Mouse (Mus musculus) cerebellum, postnatal 14 days (tissue): ENCODE results near the gene Zfp692.
"Not testable (repeated sequence)": the region's sequence is repeated elsewhere in the genome, so short reads cannot be mapped to it uniquely, and the experiment has no call there.

Source experiments
- DNase-seq, 2 experiments: peaks; one replicate each; pipeline ENCODE4 v3.0.0; 2021; ENCODE audit warnings: mixed read lengths in 2 of 2

Zfp692 gene

DNA sequence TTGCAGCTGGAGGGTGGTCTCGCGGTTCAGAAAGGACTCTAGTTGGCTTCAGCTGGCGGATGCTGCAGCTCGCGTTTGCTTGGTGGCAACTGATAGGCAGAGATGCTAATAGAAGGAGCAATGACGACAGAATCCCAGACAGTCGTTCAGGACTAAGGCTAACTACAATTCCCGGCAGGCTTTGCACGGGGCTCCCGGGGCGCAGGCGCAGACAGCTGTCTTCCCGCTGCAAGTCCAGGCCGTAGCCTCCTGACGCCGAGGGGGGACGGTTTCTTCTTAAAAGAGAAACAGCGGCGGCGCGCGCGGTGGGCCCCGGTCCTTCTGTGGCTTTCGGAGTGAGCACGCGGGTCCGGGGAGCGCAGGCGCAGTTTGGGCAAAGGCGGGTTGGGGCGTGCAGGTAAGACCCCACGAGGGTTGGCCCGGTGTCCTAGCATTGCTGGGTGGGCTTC is at the start of gene Zfp692:
Zfp692 (plus strand) TSS at position 210 of the 449 bp plus-strand sequence.
- DNase-seq, result peak; percentile 97 to 98

DNA sequence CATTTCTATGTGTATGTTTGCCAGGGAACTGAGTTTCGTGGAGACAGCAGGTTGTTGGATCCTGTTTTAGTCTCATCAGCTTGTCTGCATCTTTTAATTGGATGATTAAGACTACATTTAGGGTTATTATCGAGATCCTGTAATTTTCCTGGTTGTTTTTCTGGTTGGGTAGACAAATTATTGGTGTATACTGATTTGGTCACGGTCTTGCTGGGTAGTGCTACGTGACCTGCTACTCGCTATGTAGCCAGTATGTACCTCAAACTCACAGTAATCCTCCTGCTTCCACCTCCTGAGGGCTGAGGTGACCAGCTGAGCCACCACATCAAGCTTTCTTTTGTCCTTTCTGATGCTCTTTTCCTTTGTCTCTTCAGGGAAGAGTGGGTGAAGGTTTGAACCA is 49.1 kb upstream of the Zfp692 start:
- DNase-seq, result no peak

DNA sequence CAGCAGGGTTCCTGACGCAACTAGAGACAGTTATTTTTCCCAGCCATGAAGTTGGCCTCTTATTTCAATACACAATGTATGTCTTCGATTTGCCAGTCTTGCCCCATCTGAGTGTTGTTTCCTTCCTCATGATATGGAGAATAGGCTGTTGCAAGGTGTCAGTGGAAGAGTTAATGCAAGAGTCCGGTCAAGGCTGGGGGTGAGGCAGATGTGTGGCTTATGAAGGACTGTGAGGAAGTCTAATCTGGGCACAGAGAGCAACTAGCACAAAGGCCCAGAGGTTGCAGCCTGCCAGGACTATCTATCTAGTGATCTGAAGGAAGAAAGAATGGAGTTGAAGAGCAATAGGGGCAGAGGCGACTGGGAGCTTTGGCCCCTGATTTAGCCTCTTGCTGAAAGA is 46.7 kb upstream of the Zfp692 start:
- DNase-seq, result no peak

DNA sequence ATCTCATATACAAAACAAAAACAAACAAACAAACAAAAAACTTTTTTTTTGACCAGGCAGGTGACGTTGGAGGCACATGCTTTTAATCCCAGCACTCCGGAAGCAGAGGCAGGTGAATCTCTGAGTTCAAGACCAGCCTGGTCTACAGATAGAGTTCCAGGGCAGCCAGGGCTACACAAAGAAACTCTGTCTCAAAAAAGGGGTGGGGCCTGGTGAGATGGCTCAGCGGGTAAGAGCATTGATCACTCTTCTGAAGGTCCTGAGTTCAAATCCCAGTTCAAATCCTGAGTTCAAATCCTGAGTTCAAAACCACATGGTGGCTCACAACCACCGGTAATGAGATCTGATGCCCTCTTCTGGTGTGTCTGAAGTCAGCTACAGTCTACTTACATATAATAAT is 45.0 kb upstream of the Zfp692 start:
- no peak for DNase-seq

DNA sequence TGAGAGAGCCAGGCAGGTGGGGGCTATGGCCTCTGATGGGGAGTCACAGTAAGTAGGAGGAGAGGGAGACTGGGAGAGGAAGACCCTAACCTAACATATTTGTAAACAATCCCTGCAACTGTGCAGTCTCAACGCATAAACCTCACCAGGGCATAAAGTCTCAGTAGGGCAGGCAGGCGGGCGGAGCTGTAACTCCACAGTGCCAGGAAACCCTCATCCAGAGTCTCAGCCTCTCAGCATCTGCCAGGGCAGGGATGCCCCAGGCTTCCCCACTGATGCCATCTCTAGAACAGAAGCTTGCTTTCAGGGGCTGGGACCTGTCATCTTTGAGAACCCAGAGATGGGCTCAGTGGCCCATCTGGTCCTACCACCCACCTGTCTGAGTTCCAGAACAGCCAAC is 44.5 kb upstream of the Zfp692 start:
- no peak for DNase-seq

DNA sequence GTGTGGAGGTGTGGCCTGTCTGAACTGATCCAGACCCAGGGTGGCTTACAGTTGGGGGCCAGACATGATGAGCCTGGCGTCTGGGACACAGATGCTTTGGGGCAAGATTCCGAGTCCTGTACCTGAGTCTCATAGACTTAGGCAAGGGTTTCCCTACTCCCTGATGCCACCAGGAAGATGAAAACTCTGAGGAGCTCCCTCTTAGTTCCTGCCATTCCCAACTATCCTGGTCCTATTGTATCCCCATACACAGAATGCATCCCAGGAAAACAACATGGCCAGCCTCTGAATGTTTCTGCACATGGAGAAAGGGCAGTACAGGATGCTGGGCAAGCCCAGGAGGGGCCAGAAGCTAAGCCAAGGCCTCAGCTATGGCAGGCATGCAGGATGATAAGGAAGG is 43.4 kb upstream of the Zfp692 start:
- no peak for DNase-seq

DNA sequence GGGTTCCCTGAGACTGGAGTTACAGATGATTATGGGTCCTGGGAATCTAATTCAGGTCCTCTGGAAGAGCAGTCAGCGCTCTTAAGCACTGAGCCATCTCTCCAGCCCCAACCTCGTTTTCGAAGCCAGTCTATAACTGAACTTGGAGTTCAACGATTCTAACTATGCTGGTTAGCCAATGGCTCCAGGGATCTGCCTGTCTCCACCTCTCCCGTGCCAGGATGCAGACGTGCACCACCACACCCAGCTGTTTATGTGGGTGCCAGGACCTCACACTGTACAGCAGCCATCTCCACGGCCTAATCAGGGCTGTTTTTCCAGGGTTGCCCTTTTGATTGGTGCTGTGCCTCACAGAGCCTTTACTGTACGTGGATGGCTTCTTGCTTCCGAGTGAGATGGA is 42.3 kb upstream of the Zfp692 start:
- DNase-seq, result no peak

DNA sequence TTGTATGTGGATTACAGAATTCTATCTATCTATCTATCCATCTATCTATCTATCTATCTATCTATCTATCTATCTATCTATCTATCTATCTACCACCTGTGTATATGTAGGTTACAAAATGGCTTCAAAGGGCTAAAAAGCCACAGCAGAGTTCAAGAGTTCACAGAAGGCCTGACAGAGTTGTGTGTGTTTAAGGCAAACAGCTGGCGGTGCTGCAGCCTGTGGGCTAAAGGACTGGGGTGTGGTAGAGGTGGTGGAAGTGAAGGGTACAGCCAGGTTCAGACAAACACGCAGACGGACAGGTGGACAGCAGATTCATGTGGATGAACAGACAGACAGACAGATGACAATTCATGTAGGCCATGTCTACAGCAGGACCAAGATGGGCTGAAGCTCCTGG is 38.6 kb upstream of the Zfp692 start:
- no peak for DNase-seq

DNA sequence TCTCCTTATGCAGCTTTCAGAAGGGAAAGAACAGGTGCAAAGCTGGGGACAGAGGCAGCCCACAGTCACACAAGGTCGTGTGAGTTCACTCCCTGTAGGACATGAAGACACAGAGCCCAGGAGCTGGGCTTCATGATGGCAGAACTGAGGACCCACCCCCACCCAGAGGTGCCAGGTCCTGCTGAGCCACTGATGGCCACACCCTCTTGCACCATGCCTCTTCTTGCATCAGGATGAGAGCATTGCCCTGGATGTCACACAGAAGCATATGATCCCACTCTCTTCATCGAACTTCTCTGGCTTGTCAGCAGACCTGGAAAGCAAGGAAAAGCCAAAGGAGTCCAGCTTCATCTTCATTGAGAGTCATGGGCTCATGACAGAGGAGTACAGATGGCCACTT is 32.3 kb upstream of the Zfp692 start, which contains the start of gene 4930438A08Rik:
4930438A08Rik (plus strand) TSS at position 228 of the 400 bp plus-strand sequence.
- DNase-seq, result no peak

DNA sequence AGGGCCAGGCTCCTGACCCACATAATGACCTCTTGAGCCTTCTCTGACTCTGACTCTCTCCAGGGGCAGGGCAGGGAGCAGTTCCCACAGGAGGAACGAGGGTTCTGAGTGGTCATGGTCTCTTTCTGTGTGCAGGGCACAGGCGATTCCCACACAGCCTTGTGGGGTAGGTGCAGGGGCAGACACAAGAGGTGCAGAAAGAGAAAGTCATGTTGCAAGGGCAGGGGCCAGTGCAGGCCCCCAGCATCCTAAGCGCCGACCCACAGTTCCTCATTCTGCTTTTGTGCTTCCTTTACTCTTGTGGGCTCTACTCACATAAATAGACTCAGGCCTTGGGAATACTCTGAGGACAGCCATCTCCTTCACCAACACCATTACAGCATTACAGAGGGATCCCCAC is 31.1 kb upstream of the Zfp692 start:
- no peak for DNase-seq

DNA sequence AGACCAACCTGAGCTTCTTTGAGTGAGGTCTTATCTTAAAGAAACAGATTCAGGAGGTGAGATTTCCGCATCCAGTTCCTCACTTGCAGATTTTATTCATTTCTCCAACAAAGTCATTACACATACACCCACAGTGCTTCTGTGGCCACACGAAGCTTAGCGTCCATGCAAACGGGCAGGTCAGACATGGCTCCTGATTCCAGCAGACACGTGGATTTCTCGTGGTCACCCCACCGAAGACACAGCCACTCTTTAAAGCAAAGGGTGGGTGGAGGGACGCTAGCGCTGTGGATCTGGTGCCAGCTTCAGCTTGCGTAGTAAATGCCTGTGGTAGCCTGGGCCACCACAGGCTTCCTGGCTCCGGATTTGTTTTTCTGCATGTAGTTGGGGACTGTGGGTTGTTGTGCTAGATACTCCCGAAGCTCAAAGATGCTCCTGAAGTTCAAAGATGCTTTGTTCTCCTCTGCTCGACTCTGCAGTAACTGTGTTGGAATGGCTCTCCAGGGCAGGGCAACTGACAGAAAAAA is 24.8 kb upstream of the Zfp692 start:
- no peak for DNase-seq

DNA sequence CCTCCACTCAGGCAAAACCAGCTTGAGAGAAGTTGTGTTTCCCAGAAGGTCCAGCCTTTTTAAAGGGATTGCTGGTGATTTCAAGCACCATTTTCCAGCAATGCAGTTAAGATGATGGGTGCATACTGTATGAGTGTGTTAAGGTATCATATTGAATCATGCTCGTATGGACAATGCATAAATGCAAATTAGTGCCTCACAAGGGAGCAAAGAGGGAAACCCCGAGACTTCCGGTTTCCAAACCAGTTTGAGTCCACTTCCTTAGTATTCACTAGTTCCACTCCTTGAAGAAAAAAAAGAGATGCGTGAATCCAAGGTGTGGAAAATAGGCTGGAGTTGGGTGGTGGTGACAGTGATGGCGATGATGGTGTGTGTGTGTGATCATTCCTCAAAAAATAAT is 24.4 kb upstream of the Zfp692 start:
- DNase-seq, result no peak

DNA sequence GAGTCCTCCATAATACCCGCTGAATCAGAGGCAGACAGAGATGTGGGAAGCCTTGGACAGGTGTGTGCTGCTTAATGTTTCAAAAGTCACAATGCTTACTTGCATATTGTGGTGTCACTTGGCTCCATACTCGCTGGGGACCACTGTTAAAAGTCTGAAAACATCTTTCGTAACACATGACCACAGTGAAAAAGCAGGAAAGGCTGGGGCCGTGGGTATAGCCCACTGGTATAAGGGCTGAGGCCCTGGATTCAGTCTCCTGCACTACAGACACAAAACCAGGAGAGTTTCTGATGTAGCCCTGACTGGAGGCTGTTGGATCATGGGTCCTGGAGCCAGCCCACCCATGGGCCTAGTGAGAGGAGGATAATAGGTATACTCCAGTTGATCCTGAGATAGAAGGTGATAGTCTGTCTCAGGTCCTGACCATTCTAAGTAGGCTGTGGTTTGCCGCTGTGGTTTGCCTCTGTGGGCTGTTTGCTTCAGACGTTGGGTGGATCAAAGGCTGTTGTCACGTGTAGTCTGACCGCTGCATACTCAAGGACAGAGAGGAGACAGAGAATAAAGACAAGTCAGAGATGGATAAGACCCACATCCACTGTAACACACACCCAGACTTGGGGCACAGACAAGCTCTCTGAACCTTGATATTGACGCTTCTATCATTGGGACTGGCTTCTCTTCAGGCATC is 16.7 kb upstream of the Zfp692 start:
- no peak for DNase-seq

DNA sequence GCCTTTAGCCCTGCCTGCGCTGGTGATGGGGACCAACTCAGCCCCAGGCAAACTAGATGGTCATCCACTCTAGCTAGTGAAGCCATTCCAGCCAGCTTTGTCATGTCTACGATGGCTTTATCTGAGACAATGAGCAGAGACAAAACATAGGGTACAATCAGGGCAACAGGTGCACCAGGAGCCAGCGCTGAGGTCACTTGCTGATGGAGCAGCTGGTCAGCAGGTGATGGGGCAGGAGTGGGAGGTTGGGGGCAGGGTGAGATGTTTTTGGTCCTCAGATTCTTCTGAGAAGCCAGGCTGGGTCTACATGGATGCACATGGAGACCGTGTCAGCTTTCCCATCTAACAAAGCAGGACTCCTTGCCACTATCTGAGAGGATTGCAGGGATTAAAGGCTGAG is 16.1 kb upstream of the Zfp692 start:
- DNase-seq, result no peak

DNA sequence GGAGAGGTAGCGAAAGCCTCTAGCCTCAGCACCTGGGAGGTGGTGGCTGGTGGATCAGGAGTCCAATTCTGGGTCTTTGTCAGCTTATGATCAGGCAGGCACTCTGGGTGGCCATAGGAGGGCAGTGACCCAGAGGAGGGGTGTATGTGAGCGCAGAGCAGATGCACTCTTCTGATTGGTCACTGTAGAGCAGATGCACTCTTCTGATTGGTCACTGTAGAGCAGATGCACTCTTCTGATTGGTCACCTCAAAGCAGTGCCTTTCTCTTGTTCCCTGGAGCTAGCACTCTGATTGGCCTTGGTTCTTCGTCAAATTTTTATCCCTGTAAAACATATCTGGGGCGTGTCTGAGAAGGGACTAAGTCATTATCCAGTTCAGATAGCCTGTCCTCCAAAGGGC is 14.1 kb upstream of the Zfp692 start:
- no peak for DNase-seq

DNA sequence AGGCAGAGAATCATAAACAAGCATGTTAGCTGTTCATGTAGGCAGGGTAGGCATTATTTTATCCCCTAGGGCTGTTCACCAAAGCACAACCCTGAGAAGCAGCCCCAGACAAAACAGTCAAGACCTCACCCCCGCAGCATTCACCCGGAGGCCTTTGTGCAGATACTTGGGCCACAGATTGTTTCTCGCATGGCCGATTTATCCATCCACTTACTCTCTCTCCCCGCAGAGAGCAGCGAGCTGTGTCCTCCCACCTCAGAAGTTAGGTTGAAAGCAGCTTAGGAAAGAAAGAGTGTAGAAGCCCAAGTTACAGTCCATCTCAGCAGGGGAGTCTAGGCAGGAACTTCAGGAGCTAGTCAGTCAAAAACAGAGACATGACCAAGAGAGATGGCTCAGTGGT is 9.5 kb upstream of the Zfp692 start:
- no peak for DNase-seq

DNA sequence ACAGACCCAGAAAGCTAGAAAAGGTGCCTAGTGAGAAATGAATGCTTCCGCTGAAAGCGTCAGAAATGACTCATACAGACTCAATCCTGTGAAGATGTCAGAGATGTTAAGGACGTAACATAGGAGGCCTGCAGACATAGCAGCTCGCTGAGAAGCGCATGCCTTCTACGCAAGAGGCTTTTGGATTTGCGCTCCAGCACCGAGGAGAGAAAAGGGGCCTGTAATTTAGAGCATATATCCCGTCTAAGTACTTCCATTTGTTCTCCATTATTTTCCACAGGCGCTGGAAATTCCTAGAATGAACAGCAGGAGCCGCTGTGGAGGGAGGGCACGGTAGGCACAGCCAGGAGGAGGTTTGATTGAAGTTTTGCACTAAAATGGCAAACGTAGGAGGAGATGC is 5.8 kb upstream of the Zfp692 start:
- peak; percentile 83 to 87 for DNase-seq

DNA sequence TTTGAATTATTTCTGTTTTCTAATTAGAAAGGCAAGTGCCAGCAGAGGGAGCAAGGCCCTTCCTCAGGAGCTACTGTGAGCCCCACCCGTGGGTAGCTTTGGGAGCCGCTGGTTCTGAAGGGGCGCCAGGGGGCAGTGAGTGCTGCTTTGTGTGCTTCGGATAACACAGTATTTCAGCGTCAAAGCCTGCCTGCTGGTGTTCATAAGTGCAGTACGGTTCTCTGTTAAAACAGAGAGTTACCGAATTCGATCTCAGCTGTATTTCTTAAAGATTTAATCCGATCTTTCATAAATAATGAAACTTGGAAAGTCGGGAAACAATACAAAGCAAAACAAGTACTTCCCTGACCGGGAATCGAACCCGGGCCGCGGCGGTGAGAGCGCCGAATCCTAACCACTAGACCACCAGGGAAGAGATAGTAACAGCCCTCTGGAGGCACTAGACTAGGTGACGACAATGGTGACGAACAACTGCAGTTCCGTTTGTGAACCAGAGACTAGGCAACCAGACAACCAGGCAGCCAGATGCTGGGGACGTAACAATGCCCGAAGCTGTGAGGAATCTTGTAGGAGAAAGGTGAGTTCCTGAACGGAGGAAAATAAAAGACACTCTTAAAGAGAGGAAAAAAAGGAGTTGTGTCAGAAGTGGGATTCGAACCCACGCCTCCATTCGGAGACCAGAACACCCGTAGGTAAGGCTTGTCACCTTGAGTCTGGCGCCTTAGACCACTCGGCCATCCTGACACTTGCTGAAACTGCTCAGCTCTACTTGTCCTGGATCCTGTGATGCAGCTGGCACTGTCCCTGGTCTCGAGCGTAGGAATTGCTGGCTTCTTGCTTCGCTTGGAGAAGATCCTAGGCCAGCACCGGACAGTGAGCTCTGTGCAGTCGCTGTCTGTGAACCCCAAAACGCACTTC is 4.8 kb upstream of the Zfp692 start:
- DNase-seq, result peak; percentile 97 to 99

DNA sequence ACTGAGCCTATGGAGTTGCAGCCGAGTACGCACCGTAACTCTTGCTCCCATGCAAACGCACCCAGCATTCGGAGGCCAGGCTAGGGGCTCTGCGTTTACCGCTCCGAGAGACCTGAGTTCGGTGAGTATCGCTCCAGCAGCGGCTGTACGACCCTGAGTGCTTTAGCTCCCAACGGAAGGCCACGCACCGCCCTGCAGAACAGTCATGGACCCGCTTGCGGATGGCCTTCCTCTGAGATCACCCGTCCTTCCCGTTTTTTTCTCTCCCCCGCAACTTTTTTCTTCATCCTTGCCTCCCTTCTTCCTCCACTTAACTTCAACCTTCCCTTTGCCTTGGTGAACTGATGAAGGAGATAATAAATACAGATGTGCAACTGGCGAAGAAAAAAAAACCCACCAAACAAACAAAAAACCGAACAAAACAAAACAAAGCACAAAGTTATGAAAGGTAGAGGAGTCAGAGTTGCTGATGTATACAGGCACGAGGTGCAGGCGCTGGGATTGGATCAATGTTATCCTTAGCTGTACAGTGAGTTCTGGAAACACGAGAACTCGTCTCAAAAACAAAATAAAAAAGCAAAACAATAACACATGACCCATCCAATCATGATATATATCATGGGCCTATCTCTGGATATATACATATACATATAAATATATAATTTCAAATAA is 4.0 kb upstream of the Zfp692 start:
- DNase-seq, result no peak

DNA sequence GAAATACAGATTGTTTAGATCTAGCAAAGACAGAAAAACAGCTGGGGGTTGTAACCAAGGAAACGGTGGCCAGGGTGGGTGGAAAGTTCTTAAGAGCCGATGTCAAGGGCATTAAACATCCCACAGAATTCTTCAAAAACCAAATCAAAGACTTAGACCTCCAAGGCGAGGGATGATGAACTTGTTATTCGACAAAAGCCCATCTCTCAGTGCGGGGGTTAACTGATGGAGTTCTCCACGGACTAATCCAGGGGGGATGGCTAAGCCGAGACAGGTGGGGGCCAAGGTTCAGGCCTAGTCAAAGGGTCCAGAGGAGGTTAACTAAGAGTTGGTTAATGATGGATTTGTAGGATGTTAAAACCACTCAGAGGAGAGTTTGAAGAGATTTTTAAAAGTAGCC is 3.3 kb upstream of the Zfp692 start:
- no peak for DNase-seq

DNA sequence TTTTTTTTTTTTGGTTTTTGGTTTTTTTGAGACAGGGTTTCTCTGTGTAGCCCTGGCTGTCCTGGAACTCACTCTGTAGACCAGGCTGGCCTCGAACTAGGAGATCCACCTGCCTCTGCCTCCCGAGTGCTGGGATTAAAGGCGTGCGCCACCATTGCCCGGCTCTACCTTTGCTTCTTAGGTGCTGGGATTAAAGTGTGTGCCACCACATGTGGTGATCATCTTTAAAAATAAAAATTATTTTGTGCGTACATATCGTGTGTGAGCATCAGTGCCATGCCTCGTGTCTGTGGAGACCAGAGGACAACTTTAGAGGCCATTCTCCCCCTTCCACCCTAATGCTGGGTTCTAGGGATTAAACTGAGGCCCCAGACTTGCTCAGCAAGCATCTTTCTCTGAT is 1.6 kb upstream of the Zfp692 start:
- not testable (repeated sequence) for DNase-seq

DNA sequence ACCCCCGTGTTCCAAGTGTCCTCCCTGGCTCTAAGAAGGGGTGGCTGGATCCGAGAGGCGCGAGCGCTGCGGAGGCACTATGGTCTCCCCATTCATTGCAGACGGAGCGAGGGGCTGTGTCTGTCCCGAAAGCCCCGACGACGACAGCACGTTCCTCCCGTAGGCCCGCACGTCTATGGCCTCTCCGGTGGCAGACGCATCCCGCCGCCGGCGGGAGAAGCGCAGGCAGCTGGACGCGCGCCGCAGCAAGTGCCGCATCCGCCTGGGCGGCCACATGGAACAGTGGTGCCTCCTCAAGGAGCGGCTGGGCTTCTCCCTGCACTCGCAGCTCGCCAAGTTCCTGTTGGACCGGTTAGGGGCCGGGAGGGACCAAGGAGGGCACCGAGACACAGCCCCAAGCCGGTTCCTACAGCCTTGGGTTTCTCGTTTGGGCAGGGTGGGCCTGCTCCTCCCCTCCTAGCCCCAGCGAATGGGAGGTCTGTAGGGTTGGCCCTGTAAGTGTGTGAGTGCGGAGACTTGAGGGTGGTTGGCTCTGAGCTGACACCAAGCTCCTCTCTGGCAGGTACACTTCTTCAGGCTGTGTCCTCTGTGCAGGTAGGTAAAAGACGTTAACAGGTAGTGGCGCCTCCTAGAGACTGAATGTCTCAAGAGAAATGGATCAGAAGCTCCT is 677 bp downstream of the Zfp692 start:
- peak; percentile 55 to 64 for DNase-seq

DNA sequence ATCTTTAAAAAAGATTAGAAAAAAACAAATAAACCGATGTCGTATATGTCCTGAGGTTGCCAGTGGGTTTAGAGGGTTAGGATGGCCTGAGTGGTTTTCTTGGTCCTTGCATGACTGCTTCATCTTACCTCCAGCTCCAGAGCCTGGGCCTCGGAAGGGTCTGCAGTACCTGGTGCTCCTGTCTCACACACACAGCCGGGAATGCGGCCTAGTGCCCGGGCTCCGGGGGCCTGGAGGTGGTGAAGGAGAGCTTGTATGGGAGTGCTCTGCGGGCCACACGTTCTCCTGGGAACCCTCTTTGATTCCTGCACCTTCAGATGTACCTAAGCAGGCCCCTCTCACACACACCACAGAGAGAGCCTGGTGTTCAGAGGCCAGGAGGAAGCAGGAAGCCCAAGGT is 1.8 kb downstream of the Zfp692 start:
- no peak for DNase-seq
